Mouse (Mus musculus): ENCODE data around the gene Siah1a. TPM values are rescaled to one million over a fixed set of nuclear protein-coding genes. Genes with fewer than 3 reads are reported as not detected.
A peak's percentile ranks its signal among the peaks of the same experiment; 100 is the strongest.

Gene Siah1a
- total and polyA plus RNA-seq, 2 experiments, result 6.4 to 7.1 TPM

DNA sequence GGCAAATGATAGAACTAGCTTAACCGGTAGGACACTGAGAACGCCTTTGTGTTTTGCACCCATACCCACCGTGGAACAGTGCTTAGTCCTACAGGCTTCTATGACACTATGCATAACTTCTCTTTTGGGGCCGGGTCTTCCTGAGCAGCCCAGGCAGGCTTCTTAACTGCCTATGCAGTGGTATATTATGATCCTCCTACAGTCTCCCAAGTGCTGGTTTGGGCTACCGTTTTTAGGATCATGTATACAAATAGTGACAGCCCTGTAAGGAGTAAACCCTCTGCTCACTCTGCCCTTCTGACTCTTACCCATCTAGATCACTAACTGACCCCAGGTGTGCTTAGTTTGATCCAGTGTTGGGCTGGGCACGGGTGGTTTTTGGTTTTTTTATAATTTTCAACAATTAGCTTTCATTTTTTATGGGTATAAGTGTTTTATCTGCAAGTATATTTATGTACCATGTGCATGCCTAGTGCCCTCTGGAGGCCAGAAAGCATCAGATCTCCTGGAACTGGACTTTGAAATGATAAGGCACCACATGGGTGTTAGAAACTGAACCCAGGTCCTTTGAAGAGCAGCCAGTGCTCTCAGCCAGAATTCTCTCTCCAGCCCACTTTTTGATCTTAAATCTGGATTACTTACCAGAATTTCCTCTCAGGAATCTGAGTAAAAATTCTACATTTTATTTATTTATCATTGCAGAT lies 24.8 kb downstream of the Siah1a start:
- H3K4me1 ChIP-seq (ENCODE audit: control insufficient read depth, insufficient read depth, low read length), result no peaks in the 10 kb centered on the region
- TF ChIP-seq POLR2A (IDR thresholded peaks at IDR 0.05; ENCODE audit: extremely low read depth, insufficient read depth, low read length) (no peak), CTCF (IDR thresholded peaks at IDR 0.05; ENCODE audit: low read depth, low read length) (peak; percentile 26)
- peaks cover 50% of the 10 kb centered on the region for H3K36me3 ChIP-seq (ENCODE audit: control insufficient read depth, insufficient read depth, low read length)
- H3K4me3 ChIP-seq (ENCODE audit: insufficient read depth, low read depth, low read length), result no peak overlapping the region
- H3K27me3 ChIP-seq (ENCODE audit: control insufficient read depth, insufficient read depth, low read length), result no peaks in the 10 kb centered on the region
- WGBS, result 90% methylated on average over 6 of the region's 6 CpGs
- H3K9ac ChIP-seq (ENCODE audit: low read depth, low read length), result no peak overlapping the region
- H3K27ac ChIP-seq (replicated peaks; ENCODE audit: insufficient read depth, low read depth, low read length), result no peak overlapping the region
- peak; percentile 58 for DNase-seq (ENCODE audit: extremely low read depth, low read depth, low spot score)
- H3K79me2 ChIP-seq (ENCODE audit: control insufficient read depth, insufficient read depth, low read length), result no peaks in the 10 kb centered on the region

DNA sequence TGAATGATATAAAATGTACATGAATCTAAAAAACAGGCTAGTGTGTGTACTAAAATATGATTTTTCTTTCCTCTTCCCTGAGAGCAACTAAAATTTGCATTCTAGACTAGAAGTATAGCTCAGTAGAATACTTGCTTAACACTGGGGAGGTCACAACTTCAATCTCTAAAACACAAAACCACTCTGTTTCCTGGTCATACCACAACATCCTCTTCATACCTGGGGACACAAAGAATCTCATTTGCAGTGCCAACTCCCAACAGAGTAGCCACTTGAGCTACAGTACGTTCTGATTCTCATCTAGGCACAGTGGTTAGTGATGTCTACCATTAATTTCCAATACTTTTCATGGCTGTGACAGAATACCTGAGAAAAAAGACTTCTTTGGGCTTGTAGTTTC lies 26.4 kb downstream of the Siah1a start:
- Histone ChIP-seq H3K9ac (ENCODE audit: low read depth, low read length) (no peak overlapping the region), H3K4me1 (ENCODE audit: control insufficient read depth, insufficient read depth, low read length) (no peaks in the 10 kb centered on the region), H3K36me3 (ENCODE audit: control insufficient read depth, insufficient read depth, low read length) (peaks cover 60% of the 10 kb centered on the region), H3K27ac (replicated peaks; ENCODE audit: insufficient read depth, low read depth, low read length) (no peak overlapping the region), H3K79me2 (ENCODE audit: control insufficient read depth, insufficient read depth, low read length) (no peaks in the 10 kb centered on the region), H3K4me3 (ENCODE audit: insufficient read depth, low read depth, low read length) (no peak overlapping the region), H3K27me3 (ENCODE audit: control insufficient read depth, insufficient read depth, low read length) (no peaks in the 10 kb centered on the region)
- TF ChIP-seq CTCF (IDR thresholded peaks at IDR 0.05; ENCODE audit: low read depth, low read length) (no peak), POLR2A (IDR thresholded peaks at IDR 0.05; ENCODE audit: extremely low read depth, insufficient read depth, low read length) (no peak)
- WGBS, result 75% methylated on average over 1 of the region's 1 CpGs
- DNase-seq (ENCODE audit: extremely low read depth, low read depth, low spot score), result no peak

DNA sequence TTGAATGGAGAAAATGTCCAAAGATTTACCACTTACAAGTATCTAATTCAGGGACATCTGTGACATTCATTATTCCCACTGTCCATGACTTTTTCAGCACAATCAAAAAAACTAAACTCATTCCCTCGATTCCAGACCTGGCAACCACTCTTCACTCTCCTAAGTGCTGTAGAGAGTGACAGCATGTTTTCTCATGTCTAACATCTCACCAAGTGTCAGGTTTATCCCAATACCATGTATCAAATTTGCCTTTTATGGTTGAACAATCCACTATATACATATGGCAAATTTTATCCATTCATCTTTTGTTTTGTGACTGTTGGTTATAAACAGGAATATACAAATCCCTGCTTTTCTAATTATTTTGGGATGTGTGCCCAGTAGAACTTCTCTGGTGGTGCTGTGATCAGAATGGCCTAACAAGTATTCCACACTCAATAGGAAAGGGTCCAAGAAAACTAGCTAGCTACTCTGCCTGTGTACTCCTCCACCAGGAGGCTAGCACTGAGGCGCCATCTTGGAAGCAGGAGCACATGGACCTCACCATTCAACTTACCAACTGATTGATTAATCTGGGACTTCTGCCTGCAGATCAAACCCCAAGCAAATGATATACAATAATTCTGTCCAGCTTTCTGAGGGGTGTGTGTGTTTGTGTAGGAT lies 27.3 kb downstream of the Siah1a start:
- H3K79me2 ChIP-seq (ENCODE audit: control insufficient read depth, insufficient read depth, low read length), result no peaks in the 10 kb centered on the region
- H3K27me3 ChIP-seq (ENCODE audit: control insufficient read depth, insufficient read depth, low read length), result no peaks in the 10 kb centered on the region
- no peaks in the 10 kb centered on the region for H3K4me1 ChIP-seq (ENCODE audit: control insufficient read depth, insufficient read depth, low read length)
- no peak for TF ChIP-seq POLR2A (IDR thresholded peaks at IDR 0.05; ENCODE audit: extremely low read depth, insufficient read depth, low read length)
- no peak overlapping the region for H3K27ac ChIP-seq (replicated peaks; ENCODE audit: insufficient read depth, low read depth, low read length)
- no peak overlapping the region for H3K4me3 ChIP-seq (ENCODE audit: insufficient read depth, low read depth, low read length)
- peaks cover 66% of the 10 kb centered on the region for H3K36me3 ChIP-seq (ENCODE audit: control insufficient read depth, insufficient read depth, low read length)
- no peak for DNase-seq (ENCODE audit: extremely low read depth, low read depth, low spot score)
- no peak overlapping the region for H3K9ac ChIP-seq (ENCODE audit: low read depth, low read length)
- WGBS, result 93% methylated on average over 2 of the region's 2 CpGs

DNA sequence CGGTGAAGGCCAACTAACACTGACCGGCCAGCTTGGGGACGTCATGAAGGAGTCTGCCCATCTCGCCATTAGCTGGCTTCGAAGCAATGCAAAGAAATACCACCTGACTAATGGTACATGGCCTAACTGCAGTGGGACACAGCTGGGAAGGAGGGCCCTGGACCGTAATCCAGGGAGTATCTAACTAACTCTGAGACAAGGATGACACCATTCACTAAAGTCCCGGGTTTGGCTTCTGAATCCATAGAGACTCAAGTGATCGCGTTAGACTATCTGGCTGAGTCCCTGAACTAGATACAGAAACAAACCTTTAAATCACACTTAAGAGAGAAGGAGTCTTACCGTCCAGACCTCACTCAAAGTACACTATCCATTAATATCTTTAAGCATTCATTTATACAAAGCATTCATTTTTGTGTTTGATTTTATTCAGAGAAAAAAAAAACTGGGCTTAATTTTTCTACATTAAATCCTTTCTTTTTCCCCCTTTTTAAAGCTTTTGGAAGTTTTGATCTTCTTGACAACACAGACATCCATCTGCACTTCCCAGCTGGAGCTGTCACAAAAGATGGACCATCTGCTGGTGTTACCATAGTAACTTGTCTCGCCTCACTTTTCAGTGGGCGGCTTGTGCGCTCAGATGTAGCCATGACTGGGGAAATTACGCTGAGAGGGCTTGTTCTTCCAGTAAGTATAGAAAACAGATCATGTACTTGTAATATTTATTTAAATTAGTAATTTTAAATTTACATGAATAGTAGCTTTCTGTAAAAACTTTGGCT lies 32.1 kb downstream of the Siah1a start:
- 94% methylated on average over 14 of the region's 14 CpGs for WGBS
- H3K9ac ChIP-seq (ENCODE audit: low read depth, low read length), result no peak overlapping the region
- H3K4me3 ChIP-seq (ENCODE audit: insufficient read depth, low read depth, low read length), result no peak overlapping the region
- H3K79me2 ChIP-seq (ENCODE audit: control insufficient read depth, insufficient read depth, low read length), result no peaks in the 10 kb centered on the region
- peaks cover 85% of the 10 kb centered on the region for H3K36me3 ChIP-seq (ENCODE audit: control insufficient read depth, insufficient read depth, low read length)
- no peak for TF ChIP-seq POLR2A (IDR thresholded peaks at IDR 0.05; ENCODE audit: extremely low read depth, insufficient read depth, low read length)
- TF ChIP-seq CTCF (IDR thresholded peaks at IDR 0.05; ENCODE audit: low read depth, low read length), result no peak
- H3K4me1 ChIP-seq (ENCODE audit: control insufficient read depth, insufficient read depth, low read length), result no peaks in the 10 kb centered on the region
- no peak for DNase-seq (ENCODE audit: extremely low read depth, low read depth, low spot score)
- no peak overlapping the region for H3K27ac ChIP-seq (replicated peaks; ENCODE audit: insufficient read depth, low read depth, low read length)
- H3K27me3 ChIP-seq (ENCODE audit: control insufficient read depth, insufficient read depth, low read length), result no peaks in the 10 kb centered on the region

DNA sequence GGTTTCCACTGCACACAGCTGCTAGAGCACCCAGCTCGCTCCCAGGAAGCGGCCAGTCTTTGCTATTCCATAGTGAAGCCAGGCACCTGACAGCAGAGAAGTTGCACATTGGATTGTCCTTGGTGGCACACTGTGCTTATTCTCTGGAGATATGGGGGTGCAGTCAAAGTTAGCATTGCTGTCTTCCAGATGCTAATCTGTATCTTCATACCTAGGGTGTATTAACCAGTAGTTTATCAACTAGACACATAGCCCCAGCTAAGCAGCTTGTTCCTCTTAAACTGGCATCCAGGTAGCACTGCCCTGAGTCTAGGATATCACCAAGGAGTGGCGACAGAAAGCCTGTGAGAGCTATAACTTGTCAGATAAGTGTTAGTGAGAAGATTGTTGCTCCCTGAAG lies 33.1 kb downstream of the Siah1a start:
- Histone ChIP-seq H3K27me3 (ENCODE audit: control insufficient read depth, insufficient read depth, low read length) (no peaks in the 10 kb centered on the region), H3K4me1 (ENCODE audit: control insufficient read depth, insufficient read depth, low read length) (no peaks in the 10 kb centered on the region), H3K9ac (ENCODE audit: low read depth, low read length) (no peak overlapping the region), H3K27ac (replicated peaks; ENCODE audit: insufficient read depth, low read depth, low read length) (no peak overlapping the region), H3K4me3 (ENCODE audit: insufficient read depth, low read depth, low read length) (no peak overlapping the region), H3K79me2 (ENCODE audit: control insufficient read depth, insufficient read depth, low read length) (no peaks in the 10 kb centered on the region), H3K36me3 (ENCODE audit: control insufficient read depth, insufficient read depth, low read length) (peaks cover 84% of the 10 kb centered on the region)
- no peak for TF ChIP-seq POLR2A (IDR thresholded peaks at IDR 0.05; ENCODE audit: extremely low read depth, insufficient read depth, low read length)
- no peak for TF ChIP-seq CTCF (IDR thresholded peaks at IDR 0.05; ENCODE audit: low read depth, low read length)
- WGBS, result 96% methylated on average over 3 of the region's 3 CpGs
- no peak for DNase-seq (ENCODE audit: extremely low read depth, low read depth, low spot score)

All from liver, adult 2 months (tissue).